Mouse (Mus musculus) testis, adult 2 months (tissue): Measurements from ENCODE around the gene Aacs. TPM values are rescaled to one million over a fixed set of nuclear protein-coding genes. Genes with fewer than 3 reads are reported as not detected.

Source experiments
- H3K27ac ChIP-seq: fragments of 200-500 bp; 2 replicates; pipeline ENCODE4 v1.5.1; 2012; ENCODE audit warnings: low read depth, low read length; ENCODE audit not compliant: control insufficient read depth, insufficient read depth
- H3K27me3 ChIP-seq: fragments of 200-500 bp; 2 replicates; pipeline ENCODE4 v1.6.1; 2012; ENCODE audit warnings: mild to moderate bottlenecking, low read length, moderate library complexity; ENCODE audit not compliant: control insufficient read depth, insufficient read depth
- H3K36me3 ChIP-seq: fragments of 200-500 bp; 2 replicates; pipeline ENCODE4 v1.6.1; 2012; ENCODE audit warnings: mild to moderate bottlenecking, low read length; ENCODE audit not compliant: control insufficient read depth, insufficient read depth
- H3K4me1 ChIP-seq: fragments of 200-500 bp; 2 replicates; pipeline ENCODE4 v1.6.1; 2012; ENCODE audit warnings: low read length; ENCODE audit not compliant: control insufficient read depth, insufficient read depth
- H3K4me3 ChIP-seq: fragments of 200-500 bp; 2 replicates; pipeline ENCODE4 v1.5.1; 2012; ENCODE audit warnings: low read depth, mild to moderate bottlenecking, low read length, moderate library complexity, mixed read lengths; ENCODE audit not compliant: control insufficient read depth
- CTCF ChIP-seq: fragments of 200-500 bp; IDR thresholded peaks from 2 replicates; pipeline ENCODE4 v1.5.1; 2012; ENCODE audit warnings: low read depth, mild to moderate bottlenecking, inconsistent platforms, low read length, moderate library complexity; ENCODE audit not compliant: control insufficient read depth, insufficient read depth, insufficient replicate concordance
- POLR2A ChIP-seq: fragments of 200-500 bp; IDR thresholded peaks from 2 replicates; pipeline ENCODE4 v1.6.1; 2012; ENCODE audit warnings: low read depth, mild to moderate bottlenecking, inconsistent platforms, low read length, moderate library complexity; ENCODE audit not compliant: control insufficient read depth
- polyA plus RNA-seq: library from polyadenylated mRNA; depleted of rRNA; stranded (reverse); fragments of >200 nt; gene quantifications from 2 replicates; pipeline ENCODE4 v1.2.3, GENCODE M21; 2012; rRNA removed

Aacs gene
- polyA plus RNA-seq, 1 experiment: 90.7 TPM

DNA sequence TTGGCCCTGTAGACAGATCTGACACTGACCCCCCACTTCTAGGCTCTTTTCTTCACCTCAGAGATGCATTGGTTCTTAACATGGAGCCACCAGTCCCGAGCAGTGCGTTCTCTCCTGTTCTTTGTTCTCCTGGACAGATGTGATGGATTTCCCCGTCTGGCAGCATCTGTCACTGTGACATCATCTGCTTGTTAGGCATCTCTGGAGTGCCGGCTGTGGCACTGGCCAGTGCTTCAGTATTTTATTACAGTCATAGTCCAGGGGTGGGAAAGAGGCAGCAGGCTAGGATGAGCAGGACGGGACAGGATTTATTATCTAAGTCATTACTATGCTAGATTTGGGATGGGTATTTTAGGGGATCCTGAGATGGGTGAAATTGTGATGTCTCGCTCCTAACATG lies 87.9 kb downstream of the Aacs start:
- Histone ChIP-seq H3K4me3 (no peak overlapping the region), H3K27me3 (no peaks in the 10 kb centered on the region), H3K36me3 (no peaks in the 10 kb centered on the region), H3K27ac (no peak overlapping the region), H3K4me1 (no peaks in the 10 kb centered on the region)
- TF ChIP-seq CTCF (no peak), POLR2A (no peak)

GRCm38 (mm10) chr5:125565725-125566124 lies 90.1 kb downstream of the Aacs start:
- H3K27me3 ChIP-seq: no peaks in the 10 kb centered on the region
- H3K36me3 ChIP-seq: no peaks in the 10 kb centered on the region
- TF ChIP-seq POLR2A (no peak), CTCF (no peak)
- H3K27ac ChIP-seq: no peak overlapping the region
- H3K4me1 ChIP-seq: no peaks in the 10 kb centered on the region
- no peak overlapping the region for H3K4me3 ChIP-seq

Other genes starting within 250 kb of the Aacs start
- 172 and 188 TPM in 2 replicates for gene Scarb1, start 134.7 kb upstream of the Aacs start, polyA plus RNA-seq
- 84.2 and 109 TPM in 2 replicates for gene Gm10382, start 86.5 kb upstream of the Aacs start, polyA plus RNA-seq
- 1,188 and 1,319 TPM in 2 replicates for gene Ubc, start 85.6 kb upstream of the Aacs start, polyA plus RNA-seq
- 17.0 and 19.5 TPM in 2 replicates for gene Dhx37, start 41.7 kb upstream of the Aacs start, polyA plus RNA-seq
- 41.4 and 42.7 TPM in 2 replicates for gene Bri3bp, start 34.2 kb upstream of the Aacs start, polyA plus RNA-seq
- 0.09 and 0.13 TPM in 2 replicates for gene Tmem132b, start 56.0 kb downstream of the Aacs start, polyA plus RNA-seq